Mouse (Mus musculus): ENCODE measurements around the gene Kpnb1.

Kpnb1 gene

DNA sequence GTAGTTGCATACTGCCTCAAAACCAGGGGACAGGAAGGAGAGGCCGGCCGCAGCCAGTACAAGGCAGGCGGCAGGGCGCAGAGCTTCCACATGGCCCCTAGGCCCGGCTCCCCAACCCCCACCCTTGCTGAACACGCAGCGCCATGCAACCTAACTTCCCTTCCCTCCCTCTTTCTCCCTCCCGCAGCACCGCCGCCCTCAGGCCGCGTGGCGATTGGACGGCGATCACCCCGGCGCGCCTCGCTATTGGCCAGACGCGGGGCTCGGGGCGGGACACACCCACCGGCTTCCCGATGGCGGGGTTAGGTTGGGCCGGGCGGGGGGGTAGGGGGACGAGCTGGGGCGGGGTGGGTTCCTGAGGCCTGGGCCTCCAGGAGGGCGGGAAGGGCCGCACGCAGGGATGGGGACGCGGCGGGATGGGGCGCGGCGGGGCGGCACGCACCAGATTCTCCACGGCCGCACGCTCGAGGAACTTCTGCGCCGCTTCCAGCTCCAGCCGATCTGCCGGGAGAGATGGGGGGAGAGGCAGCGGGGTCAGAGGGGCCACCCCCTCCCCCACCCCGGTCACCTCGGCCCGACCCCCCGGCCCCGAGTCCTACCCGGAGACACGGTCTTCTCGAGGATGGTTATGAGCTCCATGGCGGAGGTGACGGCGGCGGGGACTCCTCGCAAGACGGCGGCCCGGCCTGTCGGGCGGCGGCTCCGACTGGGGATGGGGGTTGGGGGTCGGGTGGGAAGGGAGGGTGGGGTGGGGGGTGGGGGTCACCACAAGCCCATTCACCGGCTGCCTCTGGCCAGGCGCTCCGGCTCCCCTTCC is 526 bp downstream of the Kpnb1 start:
- in situ Hi-C loops (cut with MboI; ENCODE audit: low sequenced_read_pairs) = no loop called here

DNA sequence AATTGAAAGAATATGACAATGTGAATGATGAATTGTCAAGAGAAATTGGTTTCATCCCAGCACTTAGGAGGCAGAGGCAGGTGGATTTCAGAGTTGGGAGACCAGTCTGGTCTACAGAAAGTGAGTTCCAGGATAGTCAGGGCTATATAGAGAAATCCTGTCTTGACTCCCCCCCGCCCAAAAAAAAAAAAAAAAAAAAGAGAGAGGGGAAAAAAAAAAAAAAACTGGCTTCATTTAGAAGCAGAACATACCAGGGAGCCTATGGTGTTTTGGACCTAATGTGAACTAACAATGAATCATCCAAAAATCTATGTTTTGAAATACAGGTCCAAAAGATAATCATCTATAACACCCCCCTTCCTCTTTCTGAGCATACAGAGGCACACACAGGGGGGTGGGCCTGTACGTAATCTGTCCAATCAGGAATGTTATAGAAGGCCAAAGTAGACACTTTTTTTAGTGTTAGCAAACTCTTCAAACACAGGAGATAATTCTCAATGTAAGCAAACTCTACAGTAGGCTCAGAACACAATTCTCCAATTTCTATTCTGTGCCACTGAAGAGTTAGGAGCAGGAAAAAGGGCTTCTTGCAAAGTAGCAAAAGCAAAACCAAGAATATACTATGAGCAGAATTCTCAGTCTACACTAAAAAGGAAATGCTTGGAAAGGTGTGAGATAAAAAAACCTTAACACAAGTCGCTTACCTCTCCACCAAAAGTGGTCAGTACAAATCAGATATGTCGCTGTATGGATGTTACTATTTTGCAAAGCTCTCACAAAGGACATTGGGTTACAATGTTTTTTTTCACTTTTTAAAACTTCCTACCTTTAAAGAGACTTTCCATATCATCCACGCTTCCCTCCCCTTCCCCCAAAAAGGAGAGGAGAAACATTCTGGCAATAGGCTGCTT is 1.7 kb downstream of the Kpnb1 start:
- in situ Hi-C loops (cut with MboI; ENCODE audit: low sequenced_read_pairs) = no loop called here

DNA sequence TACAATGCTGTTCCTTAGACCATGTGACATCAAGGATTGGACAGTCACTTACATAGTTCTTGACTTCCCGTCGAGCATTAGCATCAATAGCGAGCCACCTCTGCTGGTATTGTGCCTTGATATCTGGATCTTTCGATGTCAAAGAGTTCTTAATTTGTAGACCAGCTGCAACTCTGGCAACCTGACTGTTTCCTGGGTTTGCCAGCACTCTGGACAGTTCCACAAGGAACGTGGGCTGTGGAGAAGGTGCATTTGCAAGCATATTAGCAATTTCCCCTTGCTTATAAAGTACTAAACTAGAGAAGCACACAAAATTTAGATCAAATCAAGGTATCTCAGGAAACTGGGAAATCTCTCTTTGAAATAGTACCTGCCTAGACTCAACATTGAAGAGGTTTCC is 2.8 kb downstream of the Kpnb1 start:
- in situ Hi-C loops (cut with MboI; ENCODE audit: low sequenced_read_pairs) = no loop called here

DNA sequence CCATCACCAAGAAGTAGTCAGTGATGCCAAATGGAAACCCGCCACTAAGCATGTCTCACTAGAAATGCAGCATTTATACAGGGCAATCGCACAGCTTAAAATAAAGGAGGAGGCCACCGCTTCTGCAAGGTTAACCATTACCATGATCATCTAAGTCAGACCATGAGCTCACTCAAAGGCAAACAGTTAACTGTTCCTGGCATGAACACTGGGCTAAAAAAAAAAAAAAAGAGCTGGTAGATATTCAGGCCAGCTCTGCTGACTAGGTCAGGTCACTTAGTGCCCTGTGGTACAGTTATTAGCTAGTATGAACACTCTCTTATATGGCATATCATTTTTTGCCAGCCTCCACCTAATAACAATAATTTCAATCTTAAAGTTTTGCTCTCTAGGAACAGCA is 5.2 kb downstream of the Kpnb1 start:
- in situ Hi-C loops (cut with MboI; ENCODE audit: low sequenced_read_pairs) = no loop called here

DNA sequence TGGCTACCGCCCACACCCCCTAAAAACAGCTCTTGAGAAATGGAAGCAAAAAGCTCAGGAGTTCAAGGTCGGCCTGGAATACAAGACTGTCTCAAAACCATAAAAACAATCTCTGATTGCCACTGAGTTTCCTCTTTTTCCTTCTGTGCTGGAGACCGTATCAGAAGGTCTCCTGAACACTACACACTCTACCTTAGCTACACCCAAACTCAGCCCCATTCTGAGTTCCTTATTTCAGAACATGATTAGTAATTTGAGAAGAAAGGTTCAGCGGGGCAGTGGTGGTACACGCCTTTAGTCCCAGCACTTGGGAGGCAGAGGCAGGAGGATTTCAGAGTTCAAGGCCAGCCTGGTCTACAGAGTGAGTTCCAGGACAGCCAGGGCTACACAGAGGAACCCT is 6.6 kb downstream of the Kpnb1 start:
- in situ Hi-C loops (cut with MboI; ENCODE audit: low sequenced_read_pairs) = no loop called here

DNA sequence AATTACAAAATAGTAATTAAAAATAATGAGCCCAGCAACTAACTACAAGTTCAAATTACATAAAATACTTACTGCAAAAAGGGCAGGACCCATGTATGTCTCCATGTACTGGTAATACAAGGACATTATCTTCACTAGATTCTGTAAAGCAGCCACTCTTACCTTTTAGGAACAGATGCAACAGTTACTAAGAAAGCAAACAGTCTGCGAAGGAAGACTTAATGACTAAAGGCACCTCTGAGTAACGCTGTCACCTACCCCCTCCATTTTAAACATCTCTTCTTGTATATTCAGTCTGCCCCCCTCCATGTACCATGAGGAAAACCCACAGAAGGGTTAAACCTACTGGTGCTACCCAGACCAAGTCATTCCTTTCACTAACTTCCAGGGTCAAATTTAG is 9.5 kb downstream of the Kpnb1 start:
- in situ Hi-C loops (cut with MboI; ENCODE audit: low sequenced_read_pairs) = no loop called here

DNA sequence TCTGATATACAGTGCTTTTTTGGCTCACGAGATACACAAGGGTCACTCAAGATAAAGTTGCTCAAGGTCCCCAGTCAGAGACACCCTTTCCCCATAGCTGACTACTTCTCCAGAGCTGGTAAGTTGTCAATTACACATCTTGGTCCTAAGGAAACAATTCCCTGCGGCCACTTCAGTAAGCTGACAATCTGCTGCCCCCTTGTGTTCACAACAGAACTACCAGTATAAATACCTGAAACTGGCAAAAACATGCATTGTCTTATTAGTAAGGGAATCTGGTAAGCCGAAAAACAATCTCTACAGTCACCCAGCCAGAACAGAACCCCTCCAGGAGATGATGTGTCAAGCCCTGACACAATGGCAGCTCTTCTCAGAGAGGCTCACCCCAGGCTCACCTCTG is 10.8 kb downstream of the Kpnb1 start:
- in situ Hi-C loops (cut with MboI; ENCODE audit: low sequenced_read_pairs) = no loop called here

DNA sequence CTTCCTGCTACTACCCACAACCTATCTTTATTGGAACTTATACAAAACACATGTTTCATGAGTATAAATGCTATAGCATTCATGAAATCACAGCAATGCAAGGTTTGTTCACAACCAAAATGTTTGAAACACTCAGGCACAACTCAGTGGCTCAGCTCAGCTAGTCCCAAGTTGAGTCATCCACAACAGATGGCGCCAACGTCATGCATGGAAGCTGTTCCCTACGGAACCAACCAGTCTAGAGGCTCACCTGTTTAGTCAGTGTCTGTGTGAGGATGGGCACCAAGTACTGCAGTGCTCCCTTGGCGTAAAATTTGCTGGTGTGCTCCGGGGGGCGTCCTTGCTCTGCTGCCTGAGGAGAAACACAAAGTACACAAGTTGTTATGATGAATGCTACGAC is 12.2 kb downstream of the Kpnb1 start:
- in situ Hi-C loops (cut with MboI; ENCODE audit: low sequenced_read_pairs) = no loop called here

DNA sequence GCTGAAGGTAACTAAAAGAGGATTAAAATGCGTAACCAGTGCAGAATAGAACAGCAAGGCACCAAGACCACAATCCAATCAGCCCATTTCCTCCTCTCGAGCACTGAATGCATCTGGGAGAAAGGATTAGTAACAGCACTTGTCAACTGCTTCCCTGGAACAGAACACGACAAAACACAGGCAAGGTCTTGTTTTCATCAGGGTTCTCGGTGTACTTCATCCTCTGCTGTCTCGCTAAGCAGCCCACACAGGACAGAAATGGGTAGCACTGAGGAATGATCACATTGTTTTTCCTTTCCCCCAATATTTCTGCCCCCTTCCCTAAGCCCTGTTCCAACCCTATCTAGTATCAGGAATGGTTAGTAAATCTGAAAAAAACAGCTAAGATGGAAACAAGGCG is 27.3 kb downstream of the Kpnb1 start:
- in situ Hi-C loops (cut with MboI; ENCODE audit: low sequenced_read_pairs) = no loop called here

DNA sequence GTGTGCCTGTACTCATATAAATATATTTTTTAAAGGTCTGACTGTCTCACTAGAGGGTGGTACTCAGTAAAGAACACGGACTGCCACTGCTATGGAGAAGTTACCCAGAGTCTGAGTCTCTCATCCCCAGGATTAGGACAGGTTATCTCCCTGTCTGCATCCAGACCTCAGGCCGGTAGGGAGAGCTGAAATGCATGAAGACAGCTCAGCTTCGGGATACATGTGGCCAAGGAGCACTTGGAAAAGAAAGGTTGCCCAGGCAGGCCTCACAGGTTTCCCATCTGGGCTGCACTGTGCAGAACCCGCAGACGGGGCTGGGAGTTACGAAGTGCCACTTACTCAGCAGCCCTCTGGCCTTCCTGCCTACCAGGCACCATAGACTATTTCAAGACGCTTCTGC is 30.7 kb downstream of the Kpnb1 start:
- in situ Hi-C loops (cut with MboI; ENCODE audit: low sequenced_read_pairs) = no loop called here

DNA sequence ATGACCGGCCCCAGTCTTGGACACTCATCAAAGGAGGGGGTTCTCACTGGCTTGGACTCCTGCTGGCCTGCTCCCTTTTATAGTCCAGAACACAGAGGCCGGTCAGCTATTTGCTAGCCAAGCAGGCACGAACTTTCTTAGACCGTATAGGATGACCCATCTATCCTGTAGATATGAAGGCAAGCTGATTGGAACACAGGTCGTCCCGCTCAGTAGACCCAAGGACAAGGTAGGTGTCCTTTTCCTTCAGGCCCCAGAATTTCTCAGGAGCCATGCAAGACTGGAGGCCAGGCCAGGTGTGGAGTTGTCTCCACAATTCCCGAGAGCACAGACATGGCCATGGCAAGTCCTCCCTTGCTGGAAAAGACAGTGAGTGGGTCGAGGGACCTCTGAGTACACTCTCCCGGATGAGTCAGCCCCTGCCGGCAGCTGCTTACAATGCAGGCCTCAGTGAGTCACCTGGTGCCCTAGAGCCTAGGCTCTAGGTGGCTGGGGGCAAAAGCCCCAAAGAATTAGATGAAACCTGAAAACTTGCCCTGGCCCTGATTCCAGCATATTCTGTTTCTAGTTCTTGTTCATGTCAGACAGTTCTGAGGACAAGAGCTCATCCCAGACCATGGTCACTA is 34.9 kb downstream of the Kpnb1 start:
- in situ Hi-C loops (cut with MboI; ENCODE audit: low sequenced_read_pairs) = no loop called here

DNA sequence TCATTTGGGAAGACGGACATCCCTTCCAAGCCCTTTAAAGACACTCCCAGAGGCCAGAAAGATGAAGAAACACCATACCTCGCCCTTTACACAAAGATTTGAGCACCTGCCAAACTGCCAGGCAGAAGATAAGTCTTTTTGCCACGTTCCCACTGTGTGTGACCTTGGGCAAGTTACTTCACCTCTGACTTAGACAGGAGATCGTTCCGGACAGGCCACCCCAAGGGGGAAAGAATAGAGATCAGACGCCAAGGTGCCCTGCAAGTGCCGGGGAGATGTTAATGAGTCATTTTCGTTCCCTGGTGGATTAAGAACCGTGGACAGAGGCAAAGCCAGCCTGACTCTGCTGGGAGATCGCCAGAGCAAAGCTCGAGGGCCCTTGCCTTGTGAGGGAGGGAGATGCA is 35.7 kb downstream of the Kpnb1 start:
- in situ Hi-C loops (cut with MboI; ENCODE audit: low sequenced_read_pairs) = no loop called here

DNA sequence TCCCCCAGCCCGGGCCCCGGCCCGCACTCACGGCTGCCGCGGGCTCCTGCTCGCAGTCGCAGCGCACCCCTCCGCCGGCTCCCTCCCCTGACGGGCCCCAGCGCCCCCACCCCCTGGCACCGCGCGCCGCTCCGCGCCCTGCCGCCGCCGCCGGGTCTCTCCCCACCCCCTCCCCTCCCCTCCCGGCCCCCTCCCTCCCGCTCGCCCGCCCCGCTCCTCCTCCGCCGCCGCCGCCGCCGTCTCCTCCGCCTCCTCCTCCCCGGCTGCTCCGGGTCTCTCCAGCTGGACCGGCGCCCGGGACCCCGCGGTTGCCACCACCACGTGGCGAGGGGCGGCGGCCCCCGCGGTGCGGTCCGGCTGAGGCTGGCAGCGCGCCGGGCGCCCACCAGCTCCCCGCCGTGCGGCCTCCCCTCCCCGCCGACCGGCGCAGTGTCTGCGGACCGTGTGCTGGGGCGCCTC is 36.3 kb downstream of the Kpnb1 start, which contains the start of gene Tbkbp1:
Gene Tbkbp1, minus strand, starts transcription at position 153 of the 459 bp plus-strand sequence.
- in situ Hi-C loops (cut with MboI; ENCODE audit: low sequenced_read_pairs) = no loop called here

DNA sequence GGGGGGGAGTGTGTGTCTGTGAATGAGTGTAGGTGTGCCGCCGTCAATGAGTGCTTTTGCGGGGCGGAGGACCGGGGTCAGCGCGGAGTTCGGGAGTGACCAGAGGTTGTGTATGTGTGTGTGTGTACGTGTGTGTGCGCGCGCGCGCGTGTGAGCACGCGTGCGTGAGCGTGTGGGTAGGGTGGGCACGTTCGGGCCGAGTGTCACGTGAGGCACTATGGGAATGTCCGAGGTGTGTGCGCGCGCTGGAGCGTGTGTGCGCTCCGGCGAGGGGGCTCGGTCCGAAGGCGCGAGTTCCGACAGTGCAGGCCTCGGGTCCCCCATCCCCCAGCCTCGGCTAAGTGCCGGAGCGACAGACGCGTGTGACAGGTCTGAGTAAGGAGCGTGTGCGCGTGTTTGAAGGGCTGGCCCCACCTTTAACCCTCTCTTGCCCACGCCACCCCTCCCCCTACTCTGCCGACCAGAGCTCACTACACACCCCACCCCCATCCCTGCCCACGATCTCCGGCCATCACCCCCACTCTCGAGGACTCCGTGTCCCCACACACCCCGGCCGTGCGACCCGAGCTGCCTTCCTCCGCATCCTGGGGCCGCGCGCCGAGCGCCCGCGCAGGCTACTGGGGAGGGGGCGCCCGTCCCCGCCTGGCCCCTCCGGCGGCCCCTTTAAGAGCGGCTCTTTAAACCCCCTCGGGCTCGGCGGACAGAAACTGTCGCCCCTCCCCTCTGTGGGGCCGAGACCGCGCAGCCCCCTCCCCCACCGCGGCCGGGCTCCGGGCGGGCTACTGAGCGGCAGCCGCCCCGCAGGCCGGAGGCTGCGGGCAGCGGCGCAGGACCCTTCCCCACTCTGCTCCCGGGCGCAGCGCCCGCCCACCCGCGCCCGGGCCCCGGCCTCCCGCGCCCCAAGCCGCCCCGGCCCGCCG is 37.0 kb downstream of the Kpnb1 start:
- in situ Hi-C loops (cut with MboI; ENCODE audit: low sequenced_read_pairs) = no loop called here

DNA sequence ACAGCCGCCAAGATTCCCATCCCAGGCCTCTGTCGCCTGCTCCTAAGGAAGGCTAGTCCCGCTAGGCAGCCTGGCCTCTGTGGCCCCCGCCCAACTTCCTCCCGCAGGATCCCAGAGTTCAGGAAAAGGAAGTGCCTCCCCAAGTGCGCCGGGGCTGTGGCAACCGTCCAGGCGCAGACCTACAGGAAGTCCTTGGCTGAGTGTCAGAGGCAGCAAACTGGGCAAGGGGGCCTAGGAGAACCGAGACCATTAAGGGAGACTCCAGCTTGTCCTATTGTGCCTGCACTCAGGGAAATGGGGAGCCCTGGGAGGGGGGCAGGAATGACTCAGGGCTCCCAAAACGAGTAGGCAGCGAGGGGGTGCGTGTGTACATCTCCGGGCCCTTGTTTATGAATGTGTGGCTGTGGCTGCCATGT is 37.7 kb downstream of the Kpnb1 start:
- in situ Hi-C loops (cut with MboI; ENCODE audit: low sequenced_read_pairs) = loop anchor here (5.0 kb wide), 1 partner anchor 48 kb away; no protein-coding TSS in a partner anchor

DNA sequence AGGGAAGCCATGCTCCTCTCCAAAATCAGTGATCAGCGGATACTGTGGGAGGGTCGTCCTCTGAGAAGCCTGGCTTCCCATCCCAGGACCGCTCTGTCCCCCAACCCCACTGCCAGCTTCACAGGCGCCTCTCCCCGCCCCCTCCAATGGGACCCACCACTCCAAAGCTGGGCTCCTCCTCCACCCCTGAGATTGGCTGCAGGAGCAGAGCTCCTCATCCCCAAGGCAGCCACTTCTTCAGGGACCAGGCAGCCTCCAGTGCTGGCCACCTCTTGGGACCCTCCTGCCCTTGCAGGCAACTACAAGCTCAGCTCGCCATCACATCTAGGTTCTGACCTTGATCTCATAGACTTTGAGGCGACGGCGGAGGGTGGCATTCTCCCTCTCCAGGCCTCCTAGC is 38.7 kb downstream of the Kpnb1 start:
- in situ Hi-C loops (cut with MboI; ENCODE audit: low sequenced_read_pairs) = loop anchor here (5.0 kb wide), 1 partner anchor 47 kb away; no protein-coding TSS in a partner anchor

DNA sequence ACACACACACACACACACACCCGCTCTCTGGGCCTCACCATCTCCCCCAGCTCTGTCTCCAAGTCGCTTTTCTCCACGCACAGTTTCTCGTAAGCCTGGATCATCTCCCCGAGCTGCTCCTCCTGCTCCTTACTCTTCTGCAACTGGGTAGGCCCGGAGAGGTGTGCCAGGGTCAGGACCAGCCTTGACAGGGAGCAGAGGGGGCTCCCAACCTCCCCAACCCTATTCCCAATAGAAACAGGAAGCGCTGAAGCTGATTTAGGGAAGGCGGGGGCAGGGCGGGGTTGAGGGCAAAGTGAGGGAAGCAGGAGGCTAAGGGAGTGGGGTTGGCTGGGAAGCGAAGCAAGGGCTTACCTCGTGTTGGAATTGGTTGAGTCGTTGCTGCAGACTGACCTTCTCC is 39.1 kb downstream of the Kpnb1 start:
- in situ Hi-C loops (cut with MboI; ENCODE audit: low sequenced_read_pairs) = loop anchor here (5.0 kb wide), 1 partner anchor 46 kb away; no protein-coding TSS in a partner anchor

DNA sequence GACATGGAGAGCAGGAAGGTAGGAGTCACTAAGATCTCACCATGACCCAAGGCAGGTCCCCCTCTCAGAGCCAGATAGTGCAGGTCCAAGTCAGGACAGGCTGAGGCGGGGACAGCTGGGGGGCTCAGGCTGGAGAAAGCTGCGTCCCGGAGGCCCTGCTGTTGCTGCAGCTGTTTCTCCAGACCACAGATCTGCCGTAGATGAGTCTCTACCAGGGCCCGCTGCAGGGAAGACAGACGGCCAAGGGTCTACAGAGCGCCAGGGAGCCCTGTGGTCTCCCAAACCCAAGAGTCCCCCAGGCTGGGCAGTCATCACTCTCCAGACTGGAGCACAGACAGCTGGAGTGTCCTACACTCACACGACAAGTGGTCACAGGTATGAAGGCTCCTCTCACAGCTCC is 40.3 kb downstream of the Kpnb1 start:
- in situ Hi-C loops (cut with MboI; ENCODE audit: low sequenced_read_pairs) = loop anchor here (5.0 kb wide), 1 partner anchor 45 kb away; no protein-coding TSS in a partner anchor

DNA sequence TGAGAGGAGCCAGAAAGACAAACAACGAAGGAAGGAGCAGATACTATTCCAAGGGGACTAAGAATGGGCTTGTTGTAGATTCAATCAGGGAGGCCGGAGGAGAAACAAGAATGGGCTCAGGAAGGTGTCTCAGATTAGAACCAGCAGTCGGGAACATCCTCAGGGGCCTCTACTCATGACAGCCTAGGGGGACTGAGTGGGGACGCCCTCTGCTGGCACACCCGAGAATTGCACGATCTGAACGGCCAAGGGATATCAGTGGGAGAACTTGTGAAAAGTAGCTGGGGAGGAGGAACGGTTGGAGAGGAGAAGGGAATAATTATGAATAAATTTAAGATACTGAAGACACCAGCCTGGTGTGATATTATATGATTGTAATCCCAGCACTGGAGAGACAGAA is 41.0 kb downstream of the Kpnb1 start:
- in situ Hi-C loops (cut with MboI; ENCODE audit: low sequenced_read_pairs) = loop anchor here (5.0 kb wide), 1 partner anchor 44 kb away; no protein-coding TSS in a partner anchor

DNA sequence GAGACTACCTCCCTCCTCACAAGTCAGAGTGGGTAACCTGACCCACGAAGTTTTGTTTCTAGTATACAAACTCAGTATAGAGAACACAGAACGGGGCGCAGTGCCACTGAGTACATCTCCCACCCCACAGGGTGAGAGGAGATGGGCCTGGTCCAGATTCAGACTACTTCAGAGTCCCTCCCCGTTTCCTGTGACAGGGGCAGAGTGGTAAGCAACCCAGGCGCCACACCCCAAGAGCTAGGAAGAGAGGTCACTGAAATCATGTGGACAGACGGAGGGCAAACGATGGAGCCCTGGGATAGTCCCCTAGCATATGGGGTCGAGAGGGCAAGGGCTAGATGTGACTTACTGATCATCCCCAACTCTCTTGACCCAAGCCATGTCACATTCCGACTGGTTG is 41.7 kb downstream of the Kpnb1 start:
- in situ Hi-C loops (cut with MboI; ENCODE audit: low sequenced_read_pairs) = loop anchor here (5.0 kb wide), 1 partner anchor 44 kb away; no protein-coding TSS in a partner anchor

All from CH12F3 (cell line).